Mouse (Mus musculus): ENCODE data around the gene Sord. TPM values are rescaled to one million over a fixed set of nuclear protein-coding genes. Genes with fewer than 3 reads are reported as not detected.

Gene Sord
- polyA plus RNA-seq, 1 experiment from 2014 or later, result 21.4 TPM

- H3K9ac ChIP-seq (replicated peaks), result no peak overlapping the region
- H3K4me2 ChIP-seq, result no peak overlapping the region
- H3K36me3 ChIP-seq, result no peaks in the 10 kb centered on the region
- 0 out of 2 replicates have a peak, but pooled peaks cover 2% of the 10 kb centered on the region for H3K4me1 ChIP-seq
- WGBS, result 88% methylated on average over 4 of the region's 4 CpGs
- H3K27ac ChIP-seq (replicated peaks), result no peak overlapping the region
- H3K9me3 ChIP-seq (replicated peaks), result no peaks in the 10 kb centered on the region
- H3K4me3 ChIP-seq (replicated peaks), result no peak overlapping the region
- H3K27me3 ChIP-seq (replicated peaks), result no peaks in the 10 kb centered on the region
- no peak for ATAC-seq (ENCODE audit: low FRiP score)
These were observed 6.7 kb downstream of the Sord start for GRCm38 (mm10) chr2:122241226-122241625.

GRCm38 (mm10) chr2:122241935-122242334, 7.4 kb downstream of the Sord start:
- Histone ChIP-seq H3K4me2 (no peak overlapping the region), H3K27me3 (replicated peaks) (no peaks in the 10 kb centered on the region), H3K4me1 (0 out of 2 replicates have a peak, but pooled peaks cover 2% of the 10 kb centered on the region), H3K4me3 (replicated peaks) (no peak overlapping the region), H3K27ac (replicated peaks) (no peak overlapping the region), H3K36me3 (0 out of 2 replicates have a peak, but pooled peaks cover under 1% of the 10 kb centered on the region), H3K9me3 (replicated peaks) (no peaks in the 10 kb centered on the region), H3K9ac (replicated peaks) (no peak overlapping the region)
- WGBS, result 71% methylated on average over 6 of the region's 6 CpGs
- ATAC-seq (ENCODE audit: low FRiP score), result no peak

GRCm38 (mm10) chr2:122243671-122244131, 9.2 kb downstream of the Sord start:
- Histone ChIP-seq H3K27ac (replicated peaks) (no peak overlapping the region), H3K36me3 (0 out of 2 replicates have a peak, but pooled peaks cover 3% of the 10 kb centered on the region), H3K9ac (replicated peaks) (no peak overlapping the region), H3K9me3 (replicated peaks) (no peaks in the 10 kb centered on the region), H3K27me3 (replicated peaks) (no peaks in the 10 kb centered on the region), H3K4me2 (no peak overlapping the region), H3K4me1 (0 out of 2 replicates have a peak, but pooled peaks cover 2% of the 10 kb centered on the region), H3K4me3 (replicated peaks) (no peak overlapping the region)
- ATAC-seq (ENCODE audit: low FRiP score), result peak; percentile 50; the same call in 1 of the 2 replicates
- 11% methylated on average over 3 of the region's 3 CpGs for WGBS

GRCm38 (mm10) chr2:122247786-122248185, 13.2 kb downstream of the Sord start:
- Histone ChIP-seq H3K9ac (replicated peaks) (no peak overlapping the region), H3K4me2 (no peak overlapping the region), H3K27ac (replicated peaks) (no peak overlapping the region), H3K27me3 (replicated peaks) (no peaks in the 10 kb centered on the region), H3K4me3 (replicated peaks) (no peak overlapping the region), H3K9me3 (replicated peaks) (no peaks in the 10 kb centered on the region), H3K36me3 (0 out of 2 replicates have a peak, but pooled peaks cover 7% of the 10 kb centered on the region), H3K4me1 (0 out of 2 replicates have a peak, but pooled peaks cover 2% of the 10 kb centered on the region)
- no peak for ATAC-seq (ENCODE audit: low FRiP score)
- WGBS, result 92% methylated on average over 10 of the region's 10 CpGs

GRCm38 (mm10) chr2:122255997-122256396, 21.4 kb downstream of the Sord start:
- no peak for ATAC-seq (ENCODE audit: low FRiP score)
- no peak overlapping the region for H3K27ac ChIP-seq (replicated peaks)
- H3K9me3 ChIP-seq (replicated peaks), result no peaks in the 10 kb centered on the region
- no peak overlapping the region for H3K4me3 ChIP-seq (replicated peaks)
- no peak overlapping the region for H3K9ac ChIP-seq (replicated peaks)
- H3K36me3 ChIP-seq, result no peaks in the 10 kb centered on the region; the same call in none of the 2 replicates
- no peaks in the 10 kb centered on the region for H3K4me1 ChIP-seq
- H3K4me2 ChIP-seq, result no peak overlapping the region
- 96% methylated on average over 5 of the region's 5 CpGs for WGBS
- H3K27me3 ChIP-seq (replicated peaks), result no peaks in the 10 kb centered on the region

GRCm38 (mm10) chr2:122260729-122261128, 26.2 kb downstream of the Sord start:
- Histone ChIP-seq H3K27me3 (replicated peaks) (no peaks in the 10 kb centered on the region), H3K4me3 (replicated peaks) (no peak overlapping the region), H3K9me3 (replicated peaks) (no peaks in the 10 kb centered on the region), H3K36me3 (peaks cover 4% of the 10 kb centered on the region), H3K4me1 (peaks cover 7% of the 10 kb centered on the region; the same call in 1 of the 2 replicates), H3K9ac (replicated peaks) (no peak overlapping the region), H3K27ac (replicated peaks) (no peak overlapping the region), H3K4me2 (no peak overlapping the region)
- ATAC-seq (ENCODE audit: low FRiP score), result no peak
- WGBS, result 88% methylated on average over 5 of the region's 5 CpGs

GRCm38 (mm10) chr2:122264690-122265089, 30.1 kb downstream of the Sord start:
- Histone ChIP-seq H3K9me3 (replicated peaks) (no peaks in the 10 kb centered on the region), H3K4me2 (no peak overlapping the region), H3K9ac (replicated peaks) (no peak overlapping the region), H3K4me3 (replicated peaks) (no peak overlapping the region), H3K27me3 (replicated peaks) (no peaks in the 10 kb centered on the region), H3K36me3 (peaks cover 4% of the 10 kb centered on the region), H3K27ac (replicated peaks) (no peak overlapping the region), H3K4me1 (peaks cover 7% of the 10 kb centered on the region; the same call in 1 of the 2 replicates)
- WGBS, result 62% methylated on average over 3 of the region's 3 CpGs
- ATAC-seq (ENCODE audit: low FRiP score), result peak; percentile 77

GRCm38 (mm10) chr2:122266407-122267193, 32.1 kb downstream of the Sord start:
- Histone ChIP-seq H3K4me3 (replicated peaks) (no peak overlapping the region), H3K27me3 (replicated peaks) (no peaks in the 10 kb centered on the region), H3K9me3 (replicated peaks) (no peaks in the 10 kb centered on the region), H3K36me3 (no peaks in the 10 kb centered on the region), H3K4me2 (no peak overlapping the region), H3K27ac (replicated peaks) (no peak overlapping the region), H3K9ac (replicated peaks) (no peak overlapping the region), H3K4me1 (peaks cover 7% of the 10 kb centered on the region; the same call in 1 of the 2 replicates)
- WGBS, result 95% methylated on average over 7 of the region's 7 CpGs
- ATAC-seq (ENCODE audit: low FRiP score), result no peak

- no peaks in the 10 kb centered on the region for H3K27me3 ChIP-seq (replicated peaks)
- no peak overlapping the region for H3K4me3 ChIP-seq (replicated peaks)
- 87% methylated on average over 3 of the region's 3 CpGs for WGBS
- H3K9ac ChIP-seq (replicated peaks), result no peak overlapping the region
- no peaks in the 10 kb centered on the region for H3K36me3 ChIP-seq
- H3K4me1 ChIP-seq, result no peaks in the 10 kb centered on the region
- no peak for ATAC-seq (ENCODE audit: low FRiP score)
- no peaks in the 10 kb centered on the region for H3K9me3 ChIP-seq (replicated peaks)
- no peak overlapping the region for H3K4me2 ChIP-seq
- no peak overlapping the region for H3K27ac ChIP-seq (replicated peaks)
These were observed 44.2 kb downstream of the Sord start for GRCm38 (mm10) chr2:122278769-122279168.

GRCm38 (mm10) chr2:122284091-122284490, 49.5 kb downstream of the Sord start:
- no peaks in the 10 kb centered on the region for H3K36me3 ChIP-seq
- no peak overlapping the region for H3K4me2 ChIP-seq
- H3K9ac ChIP-seq (replicated peaks), result no peak overlapping the region
- H3K27ac ChIP-seq (replicated peaks), result no peak overlapping the region
- no peak overlapping the region for H3K4me3 ChIP-seq (replicated peaks)
- H3K4me1 ChIP-seq, result no peaks in the 10 kb centered on the region
- no peaks in the 10 kb centered on the region for H3K9me3 ChIP-seq (replicated peaks)
- ATAC-seq (ENCODE audit: low FRiP score), result no peak
- 87% methylated on average over 9 of the region's 9 CpGs for WGBS
- H3K27me3 ChIP-seq (replicated peaks), result no peaks in the 10 kb centered on the region

- H3K36me3 ChIP-seq, result no peaks in the 10 kb centered on the region
- no peak overlapping the region for H3K27ac ChIP-seq (replicated peaks)
- no peak overlapping the region for H3K9ac ChIP-seq (replicated peaks)
- H3K9me3 ChIP-seq (replicated peaks), result no peaks in the 10 kb centered on the region
- 56% methylated on average over 7 of the region's 7 CpGs for WGBS
- no peak overlapping the region for H3K4me3 ChIP-seq (replicated peaks)
- H3K4me1 ChIP-seq, result no peaks in the 10 kb centered on the region
- ATAC-seq (ENCODE audit: low FRiP score), result no peak
- H3K27me3 ChIP-seq (replicated peaks), result no peaks in the 10 kb centered on the region
- no peak overlapping the region for H3K4me2 ChIP-seq
These were observed 51.6 kb downstream of the Sord start for GRCm38 (mm10) chr2:122286137-122286536.

- H3K27ac ChIP-seq (replicated peaks), result no peak overlapping the region
- H3K36me3 ChIP-seq, result no peaks in the 10 kb centered on the region
- ATAC-seq (ENCODE audit: low FRiP score), result no peak
- H3K27me3 ChIP-seq (replicated peaks), result peaks cover 66% of the 10 kb centered on the region
- WGBS, result 5% methylated on average over 7 of the region's 7 CpGs
- H3K4me1 ChIP-seq, result peaks cover 27% of the 10 kb centered on the region
- H3K9me3 ChIP-seq (replicated peaks), result no peaks in the 10 kb centered on the region
- H3K4me3 ChIP-seq (replicated peaks), result no peak overlapping the region
- H3K4me2 ChIP-seq, result no peak overlapping the region
- no peak overlapping the region for H3K9ac ChIP-seq (replicated peaks)
These were observed 60.4 kb downstream of the Sord start for GRCm38 (mm10) chr2:122294916-122295315.

Data from neural tube, embryonic 15.5 days (tissue).